Mouse (Mus musculus): Measurements from ENCODE around the gene Slc15a3. TPM values are rescaled to one million over a fixed set of nuclear protein-coding genes. Genes with fewer than 3 reads are reported as not detected.
A peak's percentile ranks its signal among the peaks of the same experiment; 100 is the strongest.

The Slc15a3 gene
- total RNA-seq, 2 experiments from 2014 or later, result 1.1 to 1.9 TPM

GRCm38 (mm10) chr19:10904927-10905727 lies 65.6 kb downstream of the Slc15a3 start:
- peak in 1 of 2 experiments; percentile 34 for DNase-seq (ENCODE audit: extremely low spot score in 1 of 2, low spot score in 1 of 2)

GRCm38 (mm10) chr19:10905728-10906000 lies 66.1 kb downstream of the Slc15a3 start:
- no peak for DNase-seq (ENCODE audit: extremely low spot score in 1 of 2, low spot score in 1 of 2)

GRCm38 (mm10) chr19:10907891-10908290 lies 68.4 kb downstream of the Slc15a3 start:
- peak in 1 of 2 experiments; percentile 46 for DNase-seq (ENCODE audit: extremely low spot score in 1 of 2, low spot score in 1 of 2)

Other genes with a start within 250 kb of the Slc15a3 start
- 100 to 1,000 TPM; 196 to 211 TPM for gene Ddb1, start 234.4 kb upstream of the Slc15a3 start, total RNA-seq (2021)
- 10 to 100 TPM; 18.5 to 21.8 TPM for gene Tkfc, start 234.1 kb upstream of the Slc15a3 start, total RNA-seq (2021)
- gene Vwce, start 205.5 kb upstream of the Slc15a3 start, total RNA-seq (2021), result under 1 TPM; 0.14 to 0.22 TPM
- not detected for gene Pga5, start 161.7 kb upstream of the Slc15a3 start, total RNA-seq (2021)
- gene Vps37c, start 151.0 kb upstream of the Slc15a3 start, total RNA-seq (2021), result 10 to 100 TPM; 24.8 to 28.0 TPM
- gene Cd5, start 100.7 kb upstream of the Slc15a3 start, total RNA-seq (2021), result under 1 TPM in 1 of 2 experiments, not detected in 1; 0.16 TPM
- under 1 TPM; 0.25 to 0.49 TPM for gene Cd6, start 9.7 kb upstream of the Slc15a3 start, total RNA-seq (2021)
- gene Tmem132a, start 30.2 kb downstream of the Slc15a3 start, total RNA-seq (2021), result 100 to 1,000 TPM; 198 to 220 TPM
- 10 to 100 TPM; 47.6 to 59.2 TPM for gene Tmem109, start 42.3 kb downstream of the Slc15a3 start, total RNA-seq (2021)
- gene Prpf19, start 55.5 kb downstream of the Slc15a3 start, total RNA-seq (2021), result 100 to 1,000 TPM; 189 to 212 TPM
- gene Zp1, start 80.9 kb downstream of the Slc15a3 start, total RNA-seq (2021), result not detected
- gene Ptgdr2, start 97.4 kb downstream of the Slc15a3 start, total RNA-seq (2021), result under 1 TPM; 0.22 to 0.26 TPM
- gene Ccdc86, start 109.5 kb downstream of the Slc15a3 start, total RNA-seq (2021), result 1 to 10 TPM; 7.8 to 9.4 TPM
- not detected for gene Ms4a10, start 134.9 kb downstream of the Slc15a3 start, total RNA-seq (2021)
- not detected for gene Ms4a15, start 153.5 kb downstream of the Slc15a3 start, total RNA-seq (2021)
- not detected for gene Ms4a18, start 178.3 kb downstream of the Slc15a3 start, total RNA-seq (2021)
- not detected for gene Ms4a8a, start 241.4 kb downstream of the Slc15a3 start, total RNA-seq (2021)